Mouse (Mus musculus) myocyte (in vitro differentiated cells): ENCODE measurements around the gene Neurl2.

Experiments used
- E2F4 ChIP-seq: IDR thresholded peaks from one replicate; pipeline ENCODE4 v1.6.1; 2011; ENCODE audit warnings: mild to moderate bottlenecking, control low read depth, moderate library complexity; ENCODE audit not compliant: insufficient read depth
- MAX ChIP-seq: IDR thresholded peaks from one replicate; pipeline ENCODE4 v1.6.1; 2011; ENCODE audit warnings: low read depth, mild to moderate bottlenecking, control low read depth
- MYOD1 ChIP-seq, 3 experiments: IDR thresholded peaks; one replicate each; pipeline ENCODE4 v1.6.1; 2011; ENCODE audit warnings: control low read depth in 2 of 3, low read depth in 2 of 3, mild to moderate bottlenecking in 2 of 3, moderate library complexity in 1 of 3; ENCODE audit not compliant: insufficient read length in 2 of 3, control insufficient read depth in 1 of 3
- MYOG ChIP-seq, 3 experiments: IDR thresholded peaks; one replicate each; pipeline ENCODE4 v1.6.1; 2011; ENCODE audit warnings: control low read depth in 2 of 3, low read depth in 2 of 3, mild to moderate bottlenecking in 2 of 3; ENCODE audit not compliant: insufficient read length in 2 of 3, control insufficient read depth in 1 of 3, insufficient read depth in 1 of 3
- POLR2A ChIP-seq: IDR thresholded peaks from one replicate; pipeline ENCODE4 v1.6.1; 2011; ENCODE audit warnings: low read depth, mild to moderate bottlenecking, control low read depth, moderate library complexity; ENCODE audit not compliant: insufficient read length
- POLR2AphosphoS2 ChIP-seq: IDR thresholded peaks from one replicate; pipeline ENCODE4 v1.6.1; 2011; ENCODE audit warnings: low read depth, control low read depth; ENCODE audit not compliant: insufficient read length
- SRF ChIP-seq: IDR thresholded peaks from one replicate; pipeline ENCODE4 v1.6.1; 2011; ENCODE audit warnings: low read depth; ENCODE audit not compliant: control insufficient read depth, insufficient read length
- TCF12 ChIP-seq: IDR thresholded peaks from one replicate; pipeline ENCODE4 v1.6.1; 2011; ENCODE audit warnings: mild to moderate bottlenecking, control low read depth; ENCODE audit not compliant: poor library complexity, insufficient read depth, severe bottlenecking
- TCF3 ChIP-seq: IDR thresholded peaks from one replicate; pipeline ENCODE4 v1.6.1; 2011; ENCODE audit warnings: low read depth, control low read depth; ENCODE audit not compliant: insufficient read length
- USF1 ChIP-seq: IDR thresholded peaks from one replicate; pipeline ENCODE4 v1.6.1; 2011; ENCODE audit warnings: low read depth, mild to moderate bottlenecking, control low read depth, moderate library complexity

- TF ChIP-seq POLR2A = no peak
- no peak for TF ChIP-seq MYOG (IDR thresholded peaks at IDR 0.05; ENCODE audit: control insufficient read depth in 1 of 3, insufficient read depth in 1 of 3, insufficient read length in 2 of 3, low read depth in 2 of 3)
- no peak for TF ChIP-seq TCF12
- TF ChIP-seq SRF = no peak
- TF ChIP-seq MAX = no peak
- no peak for TF ChIP-seq TCF3
- no peak for TF ChIP-seq E2F4
- no peak for TF ChIP-seq MYOD1 (IDR thresholded peaks at IDR 0.05; ENCODE audit: control insufficient read depth in 1 of 3, insufficient read length in 2 of 3, low read depth in 2 of 3)
- no peak for TF ChIP-seq USF1
- TF ChIP-seq POLR2AphosphoS2 = no peak
Observed at GRCm38 (mm10) chr2:164791841-164792261, 41.4 kb downstream of the Neurl2 start.
